Mouse (Mus musculus) fibroblast of lung, adult 2 months (primary cell): Measurements from ENCODE around the gene Ifit1.

Experiments used
- DNase-seq: peaks from one replicate; pipeline ENCODE4 v3.0.0-alpha.2; 2011; ENCODE audit warnings: low read depth

Gene Ifit1

GRCm38 (mm10) chr19:34655227-34655805 is 14.6 kb downstream of the Ifit1 start:
- DNase-seq = no peak

GRCm38 (mm10) chr19:34656511-34657298 is 16.0 kb downstream of the Ifit1 start:
- DNase-seq = no peak

GRCm38 (mm10) chr19:34662067-34662507 is 21.4 kb downstream of the Ifit1 start:
- peak; percentile 80 for DNase-seq

- DNase-seq = no peak
These were observed 22.1 kb downstream of the Ifit1 start for GRCm38 (mm10) chr19:34662740-34663139.

GRCm38 (mm10) chr19:34666127-34666526 is 25.5 kb downstream of the Ifit1 start:
- DNase-seq = peak; percentile 16

GRCm38 (mm10) chr19:34673476-34673875 is 32.8 kb downstream of the Ifit1 start:
- no peak for DNase-seq

- no peak for DNase-seq
These were observed 37.8 kb downstream of the Ifit1 start for GRCm38 (mm10) chr19:34678428-34678827.

- peak; percentile 19 for DNase-seq
These were observed 44.2 kb downstream of the Ifit1 start for GRCm38 (mm10) chr19:34684857-34685256.

- no peak for DNase-seq
These were observed 44.9 kb downstream of the Ifit1 start for GRCm38 (mm10) chr19:34685530-34685929.

GRCm38 (mm10) chr19:34691402-34691801 is 50.7 kb downstream of the Ifit1 start:
- no peak for DNase-seq

- DNase-seq = no peak
These were observed 55.8 kb downstream of the Ifit1 start for GRCm38 (mm10) chr19:34696352-34696986.

GRCm38 (mm10) chr19:34697461-34697860 is 56.8 kb downstream of the Ifit1 start:
- no peak for DNase-seq

GRCm38 (mm10) chr19:34698432-34698831 is 57.8 kb downstream of the Ifit1 start:
- no peak for DNase-seq

- DNase-seq = no peak
These were observed 58.2 kb downstream of the Ifit1 start for GRCm38 (mm10) chr19:34698852-34699251.

GRCm38 (mm10) chr19:34699300-34699699 is 58.6 kb downstream of the Ifit1 start:
- DNase-seq = no peak
